Mouse (Mus musculus) embryonic fibroblast, embryonic 13.5 days (primary cell): ENCODE data around the gene Atp13a1. TPM values are rescaled to one million over a fixed set of nuclear protein-coding genes. Genes with fewer than 3 reads are reported as not detected.

Experiments used
- H3K27ac ChIP-seq: 2 replicates; pipeline ENCODE4 v1.5.1; 2012; ENCODE audit warnings: low read length, control low read depth, inconsistent platforms; ENCODE audit not compliant: insufficient read depth
- H3K4me1 ChIP-seq: 2 replicates; pipeline ENCODE4 v1.6.1; 2011; ENCODE audit warnings: low read length; ENCODE audit not compliant: control insufficient read depth, insufficient read depth
- H3K4me3 ChIP-seq: 2 replicates; pipeline ENCODE4 v1.5.1; 2011; ENCODE audit warnings: mild to moderate bottlenecking, control low read depth, low read length; ENCODE audit not compliant: insufficient read depth
- CTCF ChIP-seq: IDR thresholded peaks from 2 replicates; pipeline ENCODE4 v1.5.1; 2011; ENCODE audit warnings: mild to moderate bottlenecking, control low read depth, low read length, moderate library complexity, borderline replicate concordance; ENCODE audit not compliant: insufficient read depth
- POLR2A ChIP-seq: IDR thresholded peaks from 2 replicates; pipeline ENCODE4 v1.6.1; 2011; ENCODE audit warnings: low read depth, mild to moderate bottlenecking, control low read depth, low read length, moderate library complexity
- polyA plus RNA-seq: library from polyadenylated mRNA; stranded (reverse); fragments of >200 nt; gene quantifications from 2 replicates; pipeline ENCODE4 v1.2.4, GENCODE M21; 2011; ENCODE audit warnings: low read depth; ENCODE audit not compliant: missing spikeins, insufficient read length

The Atp13a1 gene
- polyA plus RNA-seq, 1 experiment: 28.0 TPM

DNA sequence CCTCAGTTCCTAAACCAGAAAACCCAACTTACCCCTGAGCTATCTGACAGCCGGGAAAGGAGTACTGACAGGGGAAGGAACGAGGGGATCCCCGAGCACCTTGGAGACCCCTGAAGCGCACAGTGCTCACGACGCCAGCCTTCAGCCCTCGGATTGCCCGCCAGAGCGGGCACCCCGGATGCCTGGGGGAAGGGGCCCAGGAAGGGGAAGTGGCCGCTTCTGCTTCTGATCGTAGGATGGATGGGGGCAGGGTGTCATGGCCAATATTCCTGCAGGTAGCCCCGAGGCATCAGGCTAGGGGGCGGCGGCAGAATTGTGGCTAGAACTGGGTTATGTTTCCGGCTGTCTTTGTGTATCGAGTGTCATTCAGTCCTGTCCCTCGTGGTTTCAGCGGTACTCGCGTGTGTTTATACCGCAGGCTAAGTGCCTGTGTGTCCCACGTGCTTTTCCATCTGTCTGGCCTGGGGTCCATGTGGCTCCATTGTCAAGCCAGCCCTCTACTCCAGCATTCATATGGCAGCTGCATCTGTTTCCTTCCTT lies 18.0 kb downstream of the Atp13a1 start:
- H3K4me3 ChIP-seq: peak overlapping the region; percentile 67
- H3K4me1 ChIP-seq: no peaks in the 10 kb centered on the region
- TF ChIP-seq CTCF (no peak), POLR2A (no peak)
- no peak overlapping the region for H3K27ac ChIP-seq

DNA sequence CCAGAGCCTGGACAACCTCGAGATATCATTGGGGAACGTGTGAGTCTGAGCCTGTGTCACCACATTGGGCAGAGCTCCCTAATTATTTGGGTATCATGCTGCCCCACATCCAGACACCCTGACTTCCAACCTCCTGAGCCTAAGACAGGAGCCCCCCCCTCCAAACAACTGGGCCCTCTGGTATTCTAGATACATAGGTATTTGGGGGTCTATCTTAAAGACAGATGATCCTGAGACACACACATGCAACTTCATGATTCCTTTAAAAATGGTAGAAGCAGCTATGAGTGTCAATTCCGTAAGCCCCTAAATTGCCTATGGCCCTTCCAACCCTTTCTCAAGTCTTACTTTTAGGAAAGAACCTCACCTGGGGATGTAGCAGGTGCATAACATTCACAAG lies 18.9 kb downstream of the Atp13a1 start:
- Histone ChIP-seq H3K4me3 (no peak overlapping the region), H3K4me1 (no peaks in the 10 kb centered on the region), H3K27ac (no peak overlapping the region)
- TF ChIP-seq POLR2A: no peak
- TF ChIP-seq CTCF: no peak

GRCm38 (mm10) chr8:69814881-69815280 lies 23.9 kb downstream of the Atp13a1 start:
- TF ChIP-seq CTCF (no peak), POLR2A (no peak)
- H3K4me1 ChIP-seq: no peaks in the 10 kb centered on the region
- H3K4me3 ChIP-seq: no peak overlapping the region
- H3K27ac ChIP-seq: no peak overlapping the region

DNA sequence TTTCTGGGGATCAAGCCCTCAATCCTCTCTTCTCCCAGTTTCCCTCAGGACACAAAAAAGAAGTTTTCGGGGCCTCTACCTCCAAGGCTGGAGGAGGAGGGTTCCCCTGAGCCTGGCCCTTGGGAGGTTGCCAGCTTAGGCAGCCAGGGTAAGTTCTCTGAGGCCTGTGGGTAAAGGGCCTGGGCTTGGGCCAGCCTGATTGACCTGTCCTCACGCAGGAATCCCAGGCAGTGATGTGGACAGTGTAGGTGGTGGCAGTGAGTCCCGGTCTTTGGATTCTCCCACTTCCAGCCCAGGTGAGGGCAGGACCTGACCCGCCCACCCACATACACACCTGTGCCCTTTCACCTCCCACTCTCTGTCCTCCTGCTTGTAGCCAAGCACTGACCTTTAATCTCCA lies 24.4 kb downstream of the Atp13a1 start:
- H3K27ac ChIP-seq: no peak overlapping the region
- H3K4me3 ChIP-seq: no peak overlapping the region
- no peaks in the 10 kb centered on the region for H3K4me1 ChIP-seq
- no peak for TF ChIP-seq CTCF
- TF ChIP-seq POLR2A: no peak

DNA sequence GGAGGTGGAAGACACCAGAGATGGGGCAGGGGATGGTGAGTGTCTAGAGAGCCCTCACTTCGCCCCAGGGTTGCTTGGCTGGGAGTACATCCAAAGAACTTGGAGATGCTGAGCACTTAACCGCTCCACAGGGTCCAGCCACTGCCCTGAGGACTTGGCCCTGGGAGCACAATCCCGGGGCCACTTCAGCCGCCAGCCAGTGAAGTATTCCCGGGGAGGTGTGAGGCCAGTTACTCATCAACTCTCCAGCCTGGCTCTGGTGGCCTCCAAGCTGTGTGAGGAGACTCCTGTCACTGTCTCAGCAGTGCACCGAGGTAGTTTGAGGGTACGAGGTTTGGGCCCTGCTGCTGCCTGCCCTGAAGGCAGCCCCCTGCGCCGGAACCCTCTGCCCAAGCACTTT lies 29.5 kb downstream of the Atp13a1 start:
- H3K4me1 ChIP-seq: no peaks in the 10 kb centered on the region; the same call in 1 of the 2 replicates
- TF ChIP-seq POLR2A (no peak), CTCF (no peak)
- no peak overlapping the region for H3K27ac ChIP-seq
- H3K4me3 ChIP-seq: no peak overlapping the region

DNA sequence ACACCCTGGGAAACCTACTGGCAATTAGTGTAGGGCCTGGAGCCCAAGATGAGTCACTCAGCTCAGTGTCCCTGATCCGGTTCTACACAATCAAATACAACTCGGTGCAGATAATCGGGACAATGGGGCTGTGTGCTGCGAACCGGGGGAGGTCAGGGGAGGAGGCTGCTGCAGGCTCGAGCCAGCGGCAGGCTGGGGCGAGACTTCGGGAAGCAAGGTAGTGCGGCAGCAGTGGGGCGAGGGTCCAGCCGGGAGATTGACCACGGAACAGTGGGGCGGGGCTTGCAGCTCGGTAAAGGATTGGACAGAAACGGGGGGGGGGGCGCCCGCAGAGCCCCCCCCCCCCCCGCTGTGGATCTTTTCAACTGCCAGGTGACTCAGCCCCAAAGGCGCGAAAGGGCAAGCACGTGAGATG lies 31.0 kb downstream of the Atp13a1 start:
- Histone ChIP-seq H3K4me1 (no peaks in the 10 kb centered on the region; the same call in 1 of the 2 replicates), H3K27ac (no peak overlapping the region)
- peak; percentile 48 for TF ChIP-seq POLR2A
- TF ChIP-seq CTCF: no peak

DNA sequence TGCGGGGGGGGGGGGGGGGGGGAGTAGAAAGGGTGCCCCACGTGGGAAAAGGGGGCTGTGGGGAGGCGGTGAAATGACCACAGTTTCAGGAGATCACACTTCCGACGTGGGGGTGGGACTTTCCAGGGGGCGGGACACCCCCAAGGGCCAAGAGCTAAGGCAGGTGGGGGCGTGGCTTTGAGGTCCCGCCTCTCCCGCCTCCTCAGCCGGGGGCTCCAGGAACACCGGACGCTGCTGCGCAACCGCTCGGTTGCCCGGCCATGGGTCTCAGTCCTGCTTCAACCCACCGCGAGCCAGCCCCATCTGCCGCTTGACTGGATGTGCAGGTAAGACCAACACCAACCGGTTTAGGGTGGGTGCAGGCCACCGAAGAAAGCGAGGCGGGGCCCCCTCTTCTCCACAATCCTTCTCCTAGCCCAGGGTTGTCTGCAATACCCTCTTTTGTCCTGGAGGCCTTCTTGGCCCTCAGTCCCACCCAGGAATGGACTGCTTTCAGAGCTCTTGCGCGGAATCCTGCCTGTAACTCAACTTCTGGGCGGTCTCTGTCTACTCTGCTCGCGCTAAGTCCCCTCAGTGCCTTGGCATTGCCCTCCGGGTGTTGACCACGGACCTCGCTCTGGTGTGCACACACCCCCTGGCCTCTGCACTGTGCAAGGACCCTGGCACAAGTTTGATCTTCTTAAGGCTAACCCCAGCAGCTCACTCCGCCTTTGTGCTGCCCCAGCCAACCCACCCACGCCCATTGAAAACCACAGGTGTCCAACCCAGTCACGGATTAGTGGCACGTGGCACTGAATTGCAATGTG lies 31.6 kb downstream of the Atp13a1 start, which contains the start of gene Lpar2:
Gene Lpar2 (plus strand): TSS at position 44 of the 806 bp plus-strand sequence.
- no peak for TF ChIP-seq CTCF
- peak; percentile 67 for TF ChIP-seq POLR2A
- Histone ChIP-seq H3K4me1 (no peaks in the 10 kb centered on the region; the same call in 1 of the 2 replicates), H3K4me3 (peak within 1 kb of the TSS; percentile 59), H3K27ac (no peak within 1 kb of the TSS; the same call in 1 of the 2 replicates)

More for the DNA sequence above, 31.0 kb downstream of the Atp13a1 start:
- H3K4me3 ChIP-seq: peak overlapping the region; percentile 25

DNA sequence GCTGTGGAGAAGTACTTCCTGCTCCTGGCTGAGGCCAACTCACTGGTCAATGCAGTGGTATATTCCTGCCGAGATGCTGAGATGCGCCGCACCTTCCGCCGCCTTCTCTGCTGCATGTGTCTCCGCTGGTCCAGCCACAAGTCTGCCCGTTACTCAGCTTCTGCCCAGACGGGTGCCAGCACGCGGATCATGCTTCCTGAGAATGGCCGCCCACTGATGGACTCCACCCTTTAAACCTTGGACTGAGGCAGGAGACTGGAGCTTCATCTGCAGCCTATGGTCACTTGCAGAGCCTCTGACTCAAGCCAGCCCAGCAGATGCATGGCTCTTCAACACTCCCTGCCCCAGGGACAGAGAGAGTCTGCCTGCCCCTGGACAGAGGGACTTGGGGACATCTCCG lies 35.4 kb downstream of the Atp13a1 start:
- Histone ChIP-seq H3K4me3 (no peak overlapping the region), H3K27ac (no peak overlapping the region), H3K4me1 (no peaks in the 10 kb centered on the region; the same call in 1 of the 2 replicates)
- no peak for TF ChIP-seq CTCF
- no peak for TF ChIP-seq POLR2A

DNA sequence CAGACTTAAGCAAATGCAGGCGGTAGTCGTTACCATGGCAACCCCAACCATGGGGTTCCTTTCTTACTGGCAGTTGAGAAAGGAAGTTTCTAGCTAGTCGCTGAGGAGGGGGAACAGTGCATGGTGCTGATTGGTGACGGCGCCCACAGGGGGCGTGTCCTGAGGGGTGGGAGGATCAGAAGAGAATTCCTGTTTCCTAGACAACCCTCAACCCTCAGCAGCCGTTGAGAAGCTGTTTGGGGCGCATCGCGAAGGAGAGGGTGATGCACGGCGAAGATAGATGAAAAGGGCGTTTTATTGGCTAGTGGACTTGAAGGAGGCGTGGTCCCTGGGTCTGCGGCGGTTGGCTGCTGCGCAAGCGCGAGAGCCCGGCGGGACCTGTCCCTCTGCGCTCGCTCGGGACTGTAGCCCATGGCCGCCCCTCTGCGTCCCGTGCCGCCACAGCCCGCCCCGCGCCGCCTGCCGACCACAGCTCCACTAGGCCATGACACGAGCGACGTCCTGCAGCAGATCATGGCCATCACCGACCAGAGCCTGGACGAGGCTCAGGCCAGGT lies 41.4 kb downstream of the Atp13a1 start, which contains the start of gene Pbx4:
Gene Pbx4 (plus strand): TSS at position 194 of the 556 bp plus-strand sequence.
- no peaks in the 10 kb centered on the region for H3K4me1 ChIP-seq
- H3K27ac ChIP-seq: no peak within 1 kb of the TSS
- peak within 1 kb of the TSS; percentile 66 for H3K4me3 ChIP-seq
- TF ChIP-seq CTCF (no peak), POLR2A (peak; percentile 36; the same call in 1 of the 2 replicates)
